9 mouse cellular contexts compared by ENCODE assay signal in the genomic region with DNA sequence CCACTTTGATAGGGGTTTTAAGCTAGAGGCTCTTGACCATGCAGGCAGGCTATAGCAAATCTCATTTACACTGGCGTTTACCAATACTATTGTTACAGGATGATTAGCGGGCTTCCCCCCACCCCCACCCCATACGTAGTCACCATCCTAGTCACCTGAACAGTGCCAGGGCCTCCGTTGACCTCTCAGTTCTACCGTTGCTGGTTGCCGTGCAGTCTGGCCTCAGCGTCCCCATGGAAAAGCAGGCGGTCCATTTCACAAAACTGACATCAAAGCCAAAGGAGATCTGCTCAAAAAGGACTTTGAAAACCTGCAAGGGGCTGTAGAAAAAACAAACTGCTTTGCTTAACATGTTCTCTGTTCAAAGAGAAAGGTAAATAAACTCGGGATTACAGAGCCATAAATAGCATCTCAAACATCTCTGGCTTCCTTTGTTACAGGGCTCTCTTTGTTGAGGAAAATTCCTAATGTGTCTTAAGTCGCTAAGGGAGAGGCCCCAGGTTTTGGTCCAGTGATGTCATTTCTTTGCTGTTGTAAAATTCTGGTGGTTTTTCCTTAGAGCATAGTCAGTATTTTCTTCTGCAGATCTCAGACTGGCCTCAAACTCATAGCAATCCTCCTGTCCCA. TPM values are rescaled to one million over a fixed set of nuclear protein-coding genes. Genes with fewer than 3 reads are reported as not detected.
DNase-seq lines count a peak whose midpoint lies in the region; ATAC-seq and TF ChIP-seq lines count a peak whose summit lies in the region.
"Had no signal": no experiment of that assay in that cellular context is flagged by ENCODE, and none has a peak within 500 bp of the region (broad histone marks: within the 10 kb centered on the region; RNA-seq: fewer than 3 reads in every experiment).

No protein-coding gene starts in this region.

- H3K27ac ChIP-seq in kidney, postnatal 0 days, result no peak overlapping the region
- H3K27ac ChIP-seq in embryonic facial prominence, embryonic 12.5 days, result peak overlapping the region; percentile 58
- H3K27ac ChIP-seq in hindbrain, embryonic 12.5 days, result peak overlapping the region; percentile 44; the same call in 1 of the 2 replicates
- peak overlapping the region; percentile 34 for H3K27ac ChIP-seq in midbrain, embryonic 16.5 days (ENCODE audit: low read length)
- H3K27ac ChIP-seq: intestine, embryonic 15.5 days had no signal

- peaks cover 30% of the 10 kb centered on the region for H3K4me1 ChIP-seq in kidney, postnatal 0 days (replicated peaks; ENCODE audit: insufficient read depth, low read length)
- H3K4me1 ChIP-seq in embryonic facial prominence, embryonic 12.5 days, result peaks cover 62% of the 10 kb centered on the region
- H3K4me1 ChIP-seq in hindbrain, embryonic 12.5 days, result peaks cover 58% of the 10 kb centered on the region
- peaks cover 30% of the 10 kb centered on the region for H3K4me1 ChIP-seq in midbrain, embryonic 16.5 days (ENCODE audit: control insufficient read depth, insufficient read depth, low read length)

- H3K4me3 ChIP-seq in kidney, postnatal 0 days (replicated peaks; ENCODE audit: low read depth, low read length), result no peak overlapping the region
- no peak overlapping the region for H3K4me3 ChIP-seq in embryonic facial prominence, embryonic 12.5 days
- no peak overlapping the region for H3K4me3 ChIP-seq in hindbrain, embryonic 12.5 days
- H3K4me3 ChIP-seq in midbrain, embryonic 16.5 days (ENCODE audit: low read depth, low read length), result no peak overlapping the region
- H3K4me3 ChIP-seq: erythroblast, embryonic 14.5 days; intestine, embryonic 15.5 days had no signal

- H3K27me3 ChIP-seq in kidney, postnatal 0 days (ENCODE audit: insufficient read depth, low read length), result no peaks in the 10 kb centered on the region
- H3K27me3 ChIP-seq in embryonic facial prominence, embryonic 12.5 days, result no peaks in the 10 kb centered on the region
- no peaks in the 10 kb centered on the region for H3K27me3 ChIP-seq in hindbrain, embryonic 12.5 days
- no peaks in the 10 kb centered on the region for H3K27me3 ChIP-seq in midbrain, embryonic 16.5 days (ENCODE audit: control insufficient read depth, insufficient read depth, low read depth, low read length)
- H3K27me3 ChIP-seq: intestine, embryonic 15.5 days had no signal

- no peak for ATAC-seq in kidney, postnatal 0 days (replicated peaks; ENCODE audit: low FRiP score, low read depth)
- ATAC-seq in embryonic facial prominence, embryonic 12.5 days (ENCODE audit: insufficient number of reproducible peaks, insufficient read depth, low FRiP score, low TSS enrichment), result no peak
- no peak for ATAC-seq in hindbrain, embryonic 12.5 days (ENCODE audit: low FRiP score)
- ATAC-seq in midbrain, embryonic 16.5 days, result no peak
- ATAC-seq: intestine, embryonic 15.5 days had no signal

- H3K36me3 ChIP-seq in kidney, postnatal 0 days (ENCODE audit: insufficient read depth, low read length), result no peaks in the 10 kb centered on the region
- H3K36me3 ChIP-seq in embryonic facial prominence, embryonic 12.5 days, result no peaks in the 10 kb centered on the region
- no peaks in the 10 kb centered on the region for H3K36me3 ChIP-seq in hindbrain, embryonic 12.5 days
- H3K36me3 ChIP-seq in midbrain, embryonic 16.5 days (ENCODE audit: control insufficient read depth, insufficient read depth, low read length), result no peaks in the 10 kb centered on the region
- H3K36me3 ChIP-seq: intestine, embryonic 15.5 days had no signal

- H3K9ac ChIP-seq in kidney, postnatal 0 days (ENCODE audit: low read depth, low read length), result no peak overlapping the region
- H3K9ac ChIP-seq in embryonic facial prominence, embryonic 12.5 days, result no peak overlapping the region
- no peak overlapping the region for H3K9ac ChIP-seq in hindbrain, embryonic 12.5 days
- peak overlapping the region; percentile 22; the same call in 1 of the 2 replicates for H3K9ac ChIP-seq in midbrain, embryonic 16.5 days (ENCODE audit: low read depth, low read length)
- H3K9ac ChIP-seq: intestine, embryonic 15.5 days had no signal

- TF ChIP-seq CTCF in kidney, postnatal 0 days (IDR thresholded peaks at IDR 0.05; ENCODE audit: low read depth), result no peak

- H3K4me2 ChIP-seq in kidney, postnatal 0 days (ENCODE audit: low read length), result no peak overlapping the region
- no peak overlapping the region for H3K4me2 ChIP-seq in embryonic facial prominence, embryonic 12.5 days (replicated peaks)
- no peak overlapping the region for H3K4me2 ChIP-seq in hindbrain, embryonic 12.5 days (replicated peaks)
- H3K4me2 ChIP-seq in midbrain, embryonic 16.5 days (ENCODE audit: low read length), result no peak overlapping the region; the same call in 1 of the 2 replicates
- H3K4me2 ChIP-seq: intestine, embryonic 15.5 days had no signal

- DNase-seq in kidney, postnatal 0 days (ENCODE audit: low spot score), result peak; percentile 41
- DNase-seq in kidney, adult 18-20 months, result no peak
- DNase-seq in left cerebral cortex, postnatal 4 days, result no peak
- no peak for DNase-seq in kidney, postnatal 4 days

- H3K9me3 ChIP-seq in kidney, postnatal 0 days (replicated peaks; ENCODE audit: low read length), result no peaks in the 10 kb centered on the region
- no peaks in the 10 kb centered on the region for H3K9me3 ChIP-seq in embryonic facial prominence, embryonic 12.5 days
- no peaks in the 10 kb centered on the region for H3K9me3 ChIP-seq in hindbrain, embryonic 12.5 days (replicated peaks)
- no peaks in the 10 kb centered on the region for H3K9me3 ChIP-seq in midbrain, embryonic 16.5 days (replicated peaks; ENCODE audit: control insufficient read depth, low read length, poor library complexity, severe bottlenecking)
- H3K9me3 ChIP-seq: intestine, embryonic 15.5 days had no signal

- 18% methylated on average over 10 of the region's 10 CpGs for WGBS in kidney, postnatal 0 days
- WGBS in embryonic facial prominence, embryonic 12.5 days, result 21% methylated on average over 10 of the region's 10 CpGs
- WGBS in hindbrain, embryonic 12.5 days, result 33% methylated on average over 10 of the region's 10 CpGs
- 13% methylated on average over 10 of the region's 10 CpGs for WGBS in midbrain, embryonic 16.5 days

- intact Hi-C loops in left cerebral cortex, postnatal 4 days (cut with DNase I), result no loop called here

RNA-seq across cellular contexts. Expression of gene Abhd2, which starts 43.2 kb away (rescaled TPM):
- 17.4 and 17.6 TPM in 2 replicates for polyA plus RNA-seq in kidney, postnatal 0 days (2015; fragmentation: Nextera tagmentation; extraction: Ambion mirVana)
- 11.0 and 11.9 TPM in 2 replicates for polyA plus RNA-seq in embryonic facial prominence, embryonic 12.5 days (2016; fragmentation: Nextera tagmentation; extraction: Ambion mirVana)
- polyA plus RNA-seq in hindbrain, embryonic 12.5 days (2016; fragmentation: Nextera tagmentation; extraction: Ambion mirVana), result 14.3 and 17.7 TPM in 2 replicates
- polyA plus RNA-seq in midbrain, embryonic 16.5 days (2015; fragmentation: Nextera tagmentation; extraction: Ambion mirVana), result 18.7 and 19.3 TPM in 2 replicates
- 100 to 1,000 TPM; 112 to 114 TPM for total RNA-seq in left cerebral cortex, postnatal 4 days (2021)
